Mouse (Mus musculus) retina, postnatal 7 days (tissue): ENCODE measurements around the gene Trpm5.

Source experiments
- DNase-seq: peaks from one replicate; pipeline ENCODE4 v3.0.0-alpha.2; 2012; ENCODE audit warnings: low read depth, low spot score

Gene Trpm5

DNA sequence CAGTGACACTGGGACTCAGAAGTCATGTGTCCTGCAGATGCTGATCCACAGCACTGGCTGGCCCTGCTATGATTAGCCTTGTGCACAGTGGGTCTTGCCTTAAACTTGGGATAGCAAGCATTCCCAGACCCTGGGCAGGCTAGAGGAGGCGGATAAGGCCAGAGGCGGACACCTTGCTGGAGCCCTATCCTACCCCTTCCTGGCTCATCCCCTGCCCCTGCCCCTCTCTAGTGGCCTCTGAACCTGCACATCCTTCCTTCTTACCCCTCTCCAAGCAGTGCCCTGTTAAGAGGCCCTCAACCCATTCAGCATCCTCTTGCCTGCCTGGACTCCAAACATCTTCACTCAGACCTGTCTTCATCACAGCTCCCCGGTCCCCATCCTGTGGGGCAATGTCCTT lies 53.9 kb downstream of the Trpm5 start:
- no peak for DNase-seq

DNA sequence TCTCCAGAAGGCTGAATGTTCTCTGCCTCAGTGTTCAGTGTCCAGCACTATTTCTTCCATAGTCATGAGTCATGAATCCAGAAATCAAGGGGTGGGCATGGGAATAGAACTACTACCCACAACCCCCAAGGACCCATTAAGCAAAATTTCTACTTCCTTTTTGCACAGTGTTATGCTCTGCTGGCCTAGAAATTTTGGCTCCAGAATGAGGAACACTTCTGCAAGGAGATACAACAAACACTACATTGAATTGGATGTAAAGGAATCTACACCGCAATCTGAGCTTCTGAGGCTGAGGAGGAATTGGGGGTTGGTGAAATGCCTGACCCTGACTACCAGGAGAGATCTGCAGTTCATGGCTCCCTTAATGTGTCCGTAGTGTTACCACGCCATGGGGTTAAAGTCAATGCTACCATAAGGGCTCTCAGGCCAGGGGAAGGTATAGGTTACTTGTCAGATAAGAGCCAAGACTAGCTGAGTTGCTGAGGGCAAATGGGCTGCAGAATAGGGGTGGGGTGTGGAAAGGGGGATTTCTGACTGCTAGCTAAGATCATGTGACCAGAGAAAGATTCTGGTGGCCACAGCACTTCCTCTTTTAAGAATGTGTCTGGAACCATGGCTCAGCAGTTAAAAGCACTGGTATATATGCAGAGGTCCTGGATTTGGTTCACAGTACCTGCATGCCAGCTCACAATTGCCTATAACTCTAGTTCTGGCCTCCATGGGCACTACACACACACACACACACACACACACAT lies 56.1 kb downstream of the Trpm5 start:
- no peak for DNase-seq

DNA sequence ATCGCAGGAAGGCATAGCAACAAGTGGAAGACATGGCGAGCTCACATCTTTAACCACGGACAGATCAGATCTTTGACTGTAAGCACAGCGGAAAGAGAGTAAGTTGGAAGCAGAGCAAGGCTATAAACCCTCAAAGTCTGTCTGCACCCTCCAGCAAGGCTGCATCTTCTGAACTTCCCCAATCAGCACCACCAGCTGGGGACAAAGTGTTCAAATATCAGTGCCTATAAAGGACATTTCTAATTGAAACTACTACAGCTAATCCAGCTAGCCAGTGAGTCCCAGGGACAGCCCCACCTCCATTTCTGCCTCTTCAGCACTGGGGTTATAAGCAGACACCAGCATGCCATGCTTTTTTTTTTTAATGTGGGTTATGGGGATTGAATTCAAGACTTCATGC lies 57.1 kb downstream of the Trpm5 start:
- no peak for DNase-seq

DNA sequence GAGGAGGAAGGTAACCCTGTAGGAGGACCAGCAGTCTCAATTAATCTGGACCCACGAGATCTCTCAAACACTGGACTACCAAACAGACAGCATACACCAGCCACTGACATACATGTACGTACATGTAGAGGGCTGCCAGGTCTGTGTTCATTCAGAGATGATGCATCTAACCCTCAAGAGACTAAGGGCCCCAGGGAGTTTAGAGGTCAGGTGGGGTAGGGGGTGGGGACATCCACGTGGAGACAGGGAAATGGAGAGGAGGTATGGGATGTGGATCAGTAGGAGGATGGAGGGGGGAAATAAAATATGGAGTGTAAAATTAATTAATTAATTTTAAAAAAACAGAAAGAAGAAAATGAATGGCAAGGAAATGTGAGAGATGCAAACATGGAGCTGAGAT lies 57.7 kb downstream of the Trpm5 start:
- DNase-seq: no peak

DNA sequence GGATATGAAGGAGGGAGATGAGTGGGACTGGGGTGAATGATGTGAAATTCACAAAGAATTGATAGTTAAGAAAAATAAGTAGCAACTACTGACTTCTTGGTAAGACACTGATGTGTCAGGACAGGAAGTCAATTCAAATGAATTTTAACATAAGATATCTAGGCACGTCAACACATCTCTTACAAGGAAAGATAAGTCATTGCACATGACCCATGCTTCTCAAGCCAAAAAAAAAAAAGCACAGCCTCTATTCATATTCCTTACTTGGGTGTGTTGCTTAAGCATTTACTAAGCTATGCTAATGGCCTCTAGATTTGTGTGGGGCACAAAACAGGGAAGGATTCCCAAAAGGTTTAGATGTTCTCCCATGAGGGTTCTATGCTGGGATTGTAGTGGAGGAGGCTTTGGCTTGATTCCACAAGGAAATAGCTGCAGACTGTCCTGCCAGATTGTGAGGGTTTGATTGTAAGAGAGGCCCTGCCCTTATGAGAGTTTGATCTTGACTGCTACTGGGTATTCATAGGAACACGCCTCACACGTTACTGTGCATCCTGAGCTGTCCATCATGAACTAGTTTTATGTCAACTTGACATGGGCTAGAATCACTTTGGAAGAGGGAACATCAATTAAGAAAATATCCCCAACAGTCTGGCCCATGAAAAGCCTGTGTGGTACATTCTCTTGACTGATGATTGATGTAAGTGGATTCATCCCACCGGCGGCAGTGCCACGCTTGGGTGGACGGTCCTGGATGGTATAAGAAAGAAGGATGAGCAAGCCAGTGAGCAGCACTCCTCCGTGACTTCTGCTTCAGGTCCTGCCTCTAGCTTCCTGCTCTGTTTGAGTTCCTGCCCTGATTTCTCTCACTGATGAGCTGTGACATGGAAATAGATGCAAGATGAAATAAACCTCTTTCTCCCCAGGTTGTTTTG lies 59.7 kb downstream of the Trpm5 start:
- DNase-seq: no peak

DNA sequence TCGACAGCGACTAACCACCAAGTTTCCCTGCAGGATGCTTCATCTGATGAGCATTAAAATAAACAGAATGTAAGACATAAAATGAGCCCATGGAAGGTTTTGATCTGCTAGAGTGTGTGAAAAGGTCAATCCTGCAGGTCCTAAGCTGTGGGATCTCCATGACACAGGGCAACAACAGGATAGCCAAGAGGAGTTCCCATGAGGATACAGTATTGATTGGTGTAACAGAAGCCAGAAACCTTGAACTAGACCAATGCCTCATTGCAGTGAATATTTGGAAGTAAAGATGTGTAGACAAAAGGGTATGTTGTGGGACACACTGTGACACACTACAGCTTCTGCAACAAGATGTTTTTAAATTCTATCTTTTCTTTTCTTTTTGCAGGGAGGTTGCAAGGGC lies 60.3 kb downstream of the Trpm5 start:
- no peak for DNase-seq

DNA sequence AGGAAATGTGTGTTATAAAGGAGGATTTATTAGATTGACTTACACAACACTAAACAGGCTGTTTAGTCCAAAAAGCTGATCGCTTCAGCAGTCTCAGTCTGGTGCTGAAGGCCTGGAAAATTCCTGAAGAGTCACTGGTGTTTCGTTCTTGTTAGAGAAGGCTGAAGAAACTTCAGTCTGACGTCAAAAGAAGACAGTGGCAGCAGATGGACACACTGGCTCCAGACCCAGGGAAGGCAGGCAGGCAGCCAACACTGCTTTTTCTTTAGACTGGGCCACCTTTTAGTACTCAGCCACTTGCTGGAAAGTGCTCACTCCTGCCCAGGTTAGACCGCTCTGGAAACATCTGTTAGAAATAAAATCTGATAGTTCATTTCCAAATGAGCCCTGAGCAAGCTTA lies 60.9 kb downstream of the Trpm5 start:
- DNase-seq: no peak

DNA sequence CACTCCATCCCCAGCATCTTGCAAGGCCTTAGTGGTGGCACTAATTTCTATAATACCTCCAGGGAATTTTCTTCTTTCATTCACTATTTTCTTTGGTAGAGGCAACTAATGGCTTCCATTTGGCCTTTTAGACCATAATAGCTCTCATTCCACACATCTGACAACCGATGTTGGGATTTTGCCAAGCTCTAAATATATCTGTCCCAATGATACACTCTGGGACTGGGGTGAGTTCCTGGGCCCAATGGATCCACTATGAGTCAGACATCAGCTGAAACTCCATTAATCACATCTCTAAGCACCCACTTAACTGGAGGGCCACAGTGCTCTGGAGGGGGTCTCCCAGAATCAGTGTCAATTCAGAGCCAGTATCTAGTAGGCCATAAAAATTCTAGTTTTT lies 62.6 kb downstream of the Trpm5 start:
- DNase-seq: no peak

DNA sequence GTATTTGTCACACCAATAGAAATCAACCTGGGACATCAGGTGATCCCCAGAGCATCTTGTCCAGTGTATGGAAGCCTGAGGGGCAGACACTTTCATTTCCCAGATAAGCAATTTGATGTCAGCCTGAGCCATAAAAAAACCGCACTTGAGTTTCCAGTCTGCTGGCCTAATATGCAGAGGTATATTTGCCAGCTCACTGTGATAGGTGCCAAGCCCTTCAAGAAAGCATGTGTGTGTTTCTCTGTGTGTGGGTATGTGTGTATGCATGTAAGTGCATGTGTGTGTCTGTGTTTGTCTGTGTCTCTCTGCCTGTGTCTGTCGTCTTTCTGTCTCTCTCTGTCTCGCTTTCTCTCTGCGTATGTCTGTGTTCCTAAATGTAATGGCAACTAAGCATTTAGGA lies 67.2 kb downstream of the Trpm5 start:
- no peak for DNase-seq

DNA sequence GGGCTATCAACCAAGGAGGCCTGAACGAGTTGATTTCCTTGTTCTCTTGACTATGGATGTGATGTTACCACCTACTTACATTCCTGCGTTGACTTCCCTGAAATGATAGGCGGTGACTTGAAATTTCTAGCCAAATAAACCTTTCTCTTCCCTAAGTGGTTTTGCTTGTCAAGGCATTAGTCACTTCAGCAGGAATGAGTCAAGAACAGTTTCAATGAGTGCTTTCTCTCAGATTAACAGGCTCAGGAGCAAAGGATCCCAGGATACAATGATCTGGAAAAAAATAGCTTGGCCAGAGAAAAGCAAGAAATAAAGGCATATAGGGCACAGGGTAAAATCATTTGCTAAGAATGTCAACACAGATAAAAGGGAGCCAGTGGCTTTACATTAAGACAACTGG lies 68.9 kb downstream of the Trpm5 start:
- no peak for DNase-seq

DNA sequence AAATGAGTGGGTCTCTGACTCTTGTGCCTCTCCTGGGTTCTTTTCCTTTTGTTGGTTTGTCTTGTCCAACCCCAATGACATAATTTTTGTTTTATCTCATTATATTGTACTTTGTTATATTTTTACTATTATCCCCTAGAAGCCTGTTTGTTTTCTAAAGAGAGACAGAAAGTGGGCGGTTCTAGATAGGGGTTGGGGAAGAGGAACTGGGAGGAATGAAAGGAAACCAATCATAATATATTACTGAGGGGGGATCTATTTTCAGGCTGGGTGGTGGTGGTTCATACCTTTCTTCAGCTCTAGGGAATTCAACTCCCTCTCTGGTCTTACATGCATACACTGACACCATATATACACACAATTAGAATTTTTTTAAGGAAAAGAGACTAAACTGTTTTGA lies 70.1 kb downstream of the Trpm5 start:
- DNase-seq: no peak

DNA sequence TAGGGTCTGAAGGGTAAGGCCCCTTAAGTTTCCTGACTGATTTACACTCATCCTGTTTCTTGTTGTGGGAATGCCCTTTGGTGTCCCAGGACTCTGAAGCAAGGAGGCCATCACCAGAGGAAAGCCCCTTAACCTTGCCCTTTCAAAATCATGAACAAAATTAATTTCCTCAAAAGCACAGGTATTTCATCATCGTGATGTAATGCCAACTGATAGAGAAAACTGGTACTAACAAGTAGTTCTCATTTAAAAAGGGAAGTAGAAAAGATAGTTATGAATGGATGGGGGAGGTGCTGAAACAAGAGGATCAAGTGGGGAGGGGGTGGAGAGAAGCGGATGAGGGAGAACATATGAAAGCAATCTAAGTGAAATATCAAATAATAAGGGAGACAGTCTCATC lies 70.9 kb downstream of the Trpm5 start:
- DNase-seq: no peak

DNA sequence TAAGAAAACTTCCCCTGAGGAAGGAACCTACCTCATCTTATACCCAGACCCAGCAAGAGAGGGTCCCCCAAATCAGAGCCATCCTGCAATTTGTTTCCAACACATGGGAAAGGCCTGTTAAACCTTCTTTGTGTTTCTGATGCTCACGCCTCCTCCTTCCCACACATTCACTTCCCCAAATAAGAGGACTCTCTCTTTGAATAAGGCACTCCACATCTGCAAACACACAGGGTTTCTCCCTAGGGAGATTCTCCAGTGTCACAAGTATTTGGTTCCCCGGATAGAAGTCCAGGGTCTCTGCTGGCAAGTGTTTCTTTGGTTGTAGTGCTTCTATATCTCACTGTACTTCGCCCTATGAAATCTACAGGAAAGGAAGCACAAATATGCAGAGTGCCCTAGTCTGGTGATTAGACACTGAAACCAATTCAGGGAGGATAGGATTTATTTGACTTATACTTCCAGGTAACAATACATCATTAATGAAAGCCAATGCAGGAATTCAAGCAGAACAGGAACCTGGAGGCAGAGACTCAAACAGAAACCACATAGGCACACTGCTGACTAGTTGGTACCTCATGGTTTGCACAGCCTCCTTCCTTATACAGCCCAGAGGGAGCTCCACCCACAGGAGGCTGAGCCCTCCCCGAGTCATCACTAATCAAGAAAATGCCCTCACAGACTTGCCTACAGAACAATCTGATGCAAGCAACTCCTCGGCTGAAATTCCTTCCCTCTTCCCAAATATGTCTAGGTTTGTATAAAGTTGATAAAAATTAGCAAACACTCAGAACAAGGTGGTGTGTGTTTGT lies 72.9 kb downstream of the Trpm5 start:
- DNase-seq: no peak

DNA sequence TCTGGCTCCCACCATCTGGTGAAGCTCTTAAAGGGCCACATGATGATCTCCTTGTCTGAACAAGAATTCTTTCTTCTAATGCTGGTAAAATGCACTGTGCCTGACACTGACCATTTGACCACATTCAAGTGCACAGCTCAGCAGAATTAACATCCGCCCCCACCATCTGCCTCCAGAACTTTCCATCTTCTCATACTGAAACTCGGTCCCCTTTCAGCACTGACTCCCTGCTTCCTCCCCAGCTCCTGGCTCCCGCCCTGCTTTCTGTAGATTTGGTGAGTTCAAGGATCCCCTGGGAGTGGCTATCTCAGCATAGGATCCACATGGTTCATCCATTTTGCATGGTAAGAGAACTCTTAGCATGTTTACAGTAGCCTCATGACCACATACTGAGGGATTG lies 73.7 kb downstream of the Trpm5 start:
- no peak for DNase-seq

DNA sequence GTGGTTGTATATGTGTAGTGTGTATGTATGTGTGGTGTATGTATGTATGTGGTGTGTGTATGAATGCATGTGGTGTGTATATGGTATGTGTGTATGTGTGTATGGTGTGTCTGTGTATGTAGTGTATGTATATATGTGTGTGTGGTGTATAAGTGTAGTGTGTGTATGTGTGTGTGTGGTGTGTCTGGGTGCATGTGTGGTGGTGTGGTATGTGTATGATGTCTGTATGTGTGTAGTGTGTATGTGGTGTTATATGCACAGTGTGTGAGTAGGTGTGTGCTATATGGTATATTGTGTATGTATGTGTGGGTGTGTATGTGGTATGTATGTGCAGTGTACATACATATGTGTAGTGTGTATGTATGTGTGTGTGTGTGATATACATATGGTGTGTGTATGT lies 74.4 kb downstream of the Trpm5 start:
- DNase-seq: no peak
